Mouse (Mus musculus): ENCODE data around the gene Banp. TPM values are rescaled to one million over a fixed set of nuclear protein-coding genes. Genes with fewer than 3 reads are reported as not detected.

The Banp gene
- total RNA-seq (2014; rRNA removed; ENCODE audit: low replicate concordance) (23.0 and 27.9 TPM in 2 replicates), polyA plus RNA-seq (2015; fragmentation: Nextera tagmentation; extraction: Ambion mirVana) (10.6 and 17.9 TPM in 2 replicates)

DNA sequence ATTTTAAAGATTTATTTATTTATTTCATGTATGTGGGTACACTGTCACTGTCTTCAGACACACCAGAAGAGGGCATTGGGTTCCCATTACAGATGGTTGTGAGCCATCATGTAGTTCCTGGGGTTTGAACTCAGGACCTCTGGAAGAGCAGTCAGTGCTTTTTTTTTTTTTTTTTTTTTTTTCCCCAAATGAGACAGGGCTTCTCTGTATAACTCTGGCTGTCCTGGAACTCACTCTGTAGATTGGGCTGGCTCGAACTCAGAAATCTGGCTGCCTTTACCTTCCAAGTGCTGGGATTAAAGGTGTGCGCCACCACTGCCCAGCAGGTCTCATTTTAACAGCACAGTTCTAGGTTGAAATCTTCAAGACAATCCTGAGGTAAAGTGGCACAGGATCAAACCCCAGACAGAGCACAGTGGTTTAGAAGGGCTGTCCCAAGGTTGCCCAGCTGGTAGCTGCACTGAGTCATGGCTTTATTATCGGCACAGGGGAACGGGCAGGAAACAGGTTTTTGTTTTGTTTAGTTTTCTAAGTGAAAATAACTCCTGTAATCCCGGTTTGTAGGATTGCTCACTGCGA, at the start of gene Banp:
Gene Banp, plus strand, starts transcription at position 529 of the 579 bp plus-strand sequence.
- Histone ChIP-seq H3K4me3 (ENCODE audit: low read depth, low read length) (peak within 1 kb of the TSS; percentile 75), H3K9me3 (replicated peaks; ENCODE audit: control insufficient read depth, low read length) (no peaks in the 10 kb centered on the region), H3K4me1 (ENCODE audit: control insufficient read depth, insufficient read depth) (peaks cover 21% of the 10 kb centered on the region), H3K36me3 (replicated peaks; ENCODE audit: control insufficient read depth, insufficient read depth, low read length) (peaks cover 14% of the 10 kb centered on the region), H3K27me3 (ENCODE audit: control insufficient read depth, insufficient read depth, low read length) (no peaks in the 10 kb centered on the region), H3K9ac (replicated peaks; ENCODE audit: low read depth, low read length) (peak within 1 kb of the TSS; percentile 97), H3K27ac (ENCODE audit: low read depth) (peak within 1 kb of the TSS; percentile 99), H3K4me2 (ENCODE audit: low read depth, low read length) (peak within 1 kb of the TSS; percentile 68)
- no peak for TF ChIP-seq CTCF (IDR thresholded peaks at IDR 0.05; ENCODE audit: low read depth)
- 48% methylated on average over 6 of the region's 6 CpGs for WGBS
- no peak for DNase-seq (ENCODE audit: low spot score)
- no peak for ATAC-seq (ENCODE audit: insufficient read depth, low read depth)

DNA sequence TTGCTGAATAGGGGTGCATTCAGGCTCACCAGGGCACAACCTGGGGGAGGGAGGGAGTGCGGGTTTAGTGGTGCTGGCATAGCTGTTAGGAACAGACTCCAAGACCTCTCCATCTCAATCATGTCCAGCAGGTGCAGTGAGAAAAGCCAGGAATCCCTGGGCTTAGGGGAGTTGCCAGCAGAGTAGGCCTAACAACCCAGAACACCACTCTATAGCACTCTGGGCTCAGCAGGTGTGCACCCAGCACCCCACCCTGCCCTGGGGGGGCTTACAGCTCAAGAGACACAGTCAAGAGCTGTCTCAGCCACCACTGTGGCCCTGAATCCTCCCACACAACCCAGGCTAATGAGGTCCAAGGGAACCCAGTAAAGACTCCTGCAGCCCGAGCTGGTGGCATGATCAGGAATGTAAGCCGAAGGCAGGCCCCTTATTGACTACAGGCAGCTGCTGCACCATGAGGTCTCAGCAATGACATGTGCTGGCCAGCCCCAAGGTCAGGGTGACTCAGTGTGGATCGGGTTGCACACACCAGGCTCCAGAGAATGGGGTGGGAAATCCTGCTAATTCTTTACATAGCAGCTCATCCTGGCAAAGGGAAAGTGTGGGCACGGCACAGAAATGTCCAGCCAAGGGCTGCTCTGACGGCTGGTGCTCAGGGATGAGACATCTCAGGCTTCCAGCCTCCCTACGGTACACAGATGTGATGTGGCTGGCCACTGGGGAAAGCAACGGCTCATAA, 47.9 kb upstream of the Banp start:
- ATAC-seq (ENCODE audit: insufficient read depth, low read depth), result peak; percentile 58
- no peak overlapping the region for H3K4me2 ChIP-seq (ENCODE audit: low read depth, low read length)

DNA sequence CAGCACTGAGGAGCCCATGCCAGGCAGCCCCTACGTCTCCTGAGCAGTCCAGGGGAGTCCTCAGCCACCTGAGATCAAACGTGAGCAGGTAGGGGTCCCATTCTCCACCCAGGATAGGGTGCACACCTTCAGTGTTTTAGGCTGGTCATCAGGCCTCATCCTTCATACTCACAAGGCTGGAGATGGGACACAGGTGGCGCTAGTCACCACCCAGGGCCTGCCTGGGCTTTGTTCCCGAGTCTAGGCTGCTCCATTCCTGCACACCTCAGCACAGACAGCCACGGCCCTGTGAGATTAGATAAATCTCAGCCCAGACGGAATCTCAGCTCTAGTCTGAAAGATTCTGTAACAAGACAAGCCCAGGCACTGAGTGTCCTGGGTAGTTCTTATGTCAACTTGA, 45.6 kb upstream of the Banp start:
- Histone ChIP-seq H3K4me1 (ENCODE audit: control insufficient read depth, insufficient read depth) (peaks cover 38% of the 10 kb centered on the region), H3K4me3 (ENCODE audit: low read depth, low read length) (no peak overlapping the region)
- no peak for TF ChIP-seq EP300 (IDR thresholded peaks at IDR 0.05; ENCODE audit: low read depth)
- peak; percentile 8; the same call in 1 of the 2 replicates for TF ChIP-seq CTCF (IDR thresholded peaks at IDR 0.05; ENCODE audit: low read depth)

More for the DNA sequence above, 47.9 kb upstream of the Banp start:
- H3K4me3 ChIP-seq (ENCODE audit: low read depth, low read length), result no peak overlapping the region
- H3K36me3 ChIP-seq (replicated peaks; ENCODE audit: control insufficient read depth, insufficient read depth, low read length), result no peaks in the 10 kb centered on the region
- no peaks in the 10 kb centered on the region for H3K9me3 ChIP-seq (replicated peaks; ENCODE audit: control insufficient read depth, low read length)
- H3K4me1 ChIP-seq (ENCODE audit: control insufficient read depth, insufficient read depth), result peaks cover 43% of the 10 kb centered on the region
- 23% methylated on average over 8 of the region's 8 CpGs for WGBS
- H3K9ac ChIP-seq (replicated peaks; ENCODE audit: low read depth, low read length), result 0 out of 2 replicates have a peak overlapping the region, but pooled peaks have one; percentile 4
- no peaks in the 10 kb centered on the region for H3K27me3 ChIP-seq (ENCODE audit: control insufficient read depth, insufficient read depth, low read length)
- no peak for TF ChIP-seq CTCF (IDR thresholded peaks at IDR 0.05; ENCODE audit: low read depth)
- TF ChIP-seq EP300 (IDR thresholded peaks at IDR 0.05; ENCODE audit: low read depth), result no peak
- DNase-seq (ENCODE audit: low spot score), result peak; percentile 63
- peak overlapping the region; percentile 68 for H3K27ac ChIP-seq (ENCODE audit: low read depth)

DNA sequence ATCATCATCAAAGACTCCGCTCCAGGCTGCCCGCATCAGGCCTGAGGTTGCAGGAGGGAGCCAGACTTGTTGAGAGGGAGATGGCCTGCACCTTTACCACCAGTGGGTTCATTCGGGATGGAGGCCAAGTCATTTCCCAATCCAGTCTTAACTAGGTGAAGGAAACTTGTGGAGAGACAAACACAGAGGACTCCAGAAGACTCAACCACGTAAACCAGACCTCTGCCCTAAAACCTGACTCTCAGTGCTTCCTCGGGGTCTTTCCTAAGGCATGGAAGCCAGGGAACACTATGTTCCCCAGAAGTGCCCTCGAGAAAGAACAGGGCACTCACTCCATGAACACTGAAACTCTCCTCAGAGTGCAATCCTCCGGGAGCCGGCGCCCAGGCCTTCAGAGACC, 44.6 kb upstream of the Banp start:
- WGBS, result 86% methylated on average over 9 of the region's 9 CpGs
- Histone ChIP-seq H3K4me3 (ENCODE audit: low read depth, low read length) (no peak overlapping the region), H3K4me1 (ENCODE audit: control insufficient read depth, insufficient read depth) (peaks cover 37% of the 10 kb centered on the region), H3K9ac (replicated peaks; ENCODE audit: low read depth, low read length) (no peak overlapping the region), H3K4me2 (ENCODE audit: low read depth, low read length) (peak overlapping the region; percentile 99; the same call in 1 of the 2 replicates), H3K36me3 (replicated peaks; ENCODE audit: control insufficient read depth, insufficient read depth, low read length) (no peaks in the 10 kb centered on the region), H3K9me3 (replicated peaks; ENCODE audit: control insufficient read depth, low read length) (no peaks in the 10 kb centered on the region), H3K27ac (ENCODE audit: low read depth) (no peak overlapping the region), H3K27me3 (ENCODE audit: control insufficient read depth, insufficient read depth, low read length) (no peaks in the 10 kb centered on the region)
- no peak for TF ChIP-seq CTCF (IDR thresholded peaks at IDR 0.05; ENCODE audit: low read depth)
- TF ChIP-seq EP300 (IDR thresholded peaks at IDR 0.05; ENCODE audit: low read depth), result no peak
- DNase-seq (ENCODE audit: low spot score) (no peak), ATAC-seq (ENCODE audit: insufficient read depth, low read depth) (no peak)

More for the DNA sequence above, 45.6 kb upstream of the Banp start:
- Histone ChIP-seq H3K27me3 (ENCODE audit: control insufficient read depth, insufficient read depth, low read length) (no peaks in the 10 kb centered on the region), H3K27ac (ENCODE audit: low read depth) (no peak overlapping the region), H3K36me3 (replicated peaks; ENCODE audit: control insufficient read depth, insufficient read depth, low read length) (no peaks in the 10 kb centered on the region), H3K4me2 (ENCODE audit: low read depth, low read length) (no peak overlapping the region), H3K9me3 (replicated peaks; ENCODE audit: control insufficient read depth, low read length) (no peaks in the 10 kb centered on the region), H3K9ac (replicated peaks; ENCODE audit: low read depth, low read length) (no peak overlapping the region)
- ATAC-seq (ENCODE audit: insufficient read depth, low read depth) (no peak), DNase-seq (ENCODE audit: low spot score) (no peak)
- 57% methylated on average over 6 of the region's 6 CpGs for WGBS

DNA sequence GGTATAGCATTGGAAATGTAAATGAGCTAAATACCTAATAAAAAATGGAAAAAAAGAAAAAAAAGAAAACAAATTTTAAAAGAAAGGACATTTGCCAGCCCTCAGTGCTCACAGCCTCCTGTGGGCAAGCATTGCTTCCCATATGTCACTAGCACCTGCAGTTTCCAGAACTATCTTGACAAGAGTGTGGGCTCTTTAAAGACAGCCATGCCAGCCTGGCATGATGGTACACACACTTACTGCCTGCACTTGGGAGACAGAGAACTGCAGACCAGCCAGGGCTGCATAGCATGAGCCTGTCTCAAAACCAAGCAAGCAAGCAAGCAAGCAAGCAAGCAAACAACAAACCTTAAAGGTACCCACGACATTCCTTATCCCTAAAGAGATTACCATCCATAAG, 44.1 kb upstream of the Banp start:
- H3K36me3 ChIP-seq (replicated peaks; ENCODE audit: control insufficient read depth, insufficient read depth, low read length), result no peaks in the 10 kb centered on the region
- H3K27ac ChIP-seq (ENCODE audit: low read depth), result no peak overlapping the region
- WGBS, result 43% methylated on average over 1 of the region's 1 CpGs
- no peak overlapping the region for H3K9ac ChIP-seq (replicated peaks; ENCODE audit: low read depth, low read length)
- H3K4me3 ChIP-seq (ENCODE audit: low read depth, low read length), result peak overlapping the region; percentile 72
- H3K9me3 ChIP-seq (replicated peaks; ENCODE audit: control insufficient read depth, low read length), result no peaks in the 10 kb centered on the region
- TF ChIP-seq CTCF (IDR thresholded peaks at IDR 0.05; ENCODE audit: low read depth) (no peak), EP300 (IDR thresholded peaks at IDR 0.05; ENCODE audit: low read depth) (no peak)
- H3K4me1 ChIP-seq (ENCODE audit: control insufficient read depth, insufficient read depth), result peaks cover 37% of the 10 kb centered on the region
- ATAC-seq (ENCODE audit: insufficient read depth, low read depth), result no peak
- H3K27me3 ChIP-seq (ENCODE audit: control insufficient read depth, insufficient read depth, low read length), result no peaks in the 10 kb centered on the region
- DNase-seq (ENCODE audit: low spot score), result no peak
- peak overlapping the region; percentile 99 for H3K4me2 ChIP-seq (ENCODE audit: low read depth, low read length)

Data from heart, postnatal 0 days (tissue).